Mouse (Mus musculus) ovary, postnatal 36 days (tissue): Measurements from ENCODE around the gene Mmp2.
"Not testable (repeated sequence)": the region's sequence is repeated elsewhere in the genome, so short reads cannot be mapped to it uniquely, and the experiment has no call there.

Experiments used
- DNase-seq: peaks from one replicate; pipeline ENCODE4 v3.0.0; 2022; ENCODE audit warnings: low spot score, mixed read lengths

Gene Mmp2

GRCm38 (mm10) chr8:92839161-92839560 lies 12.1 kb downstream of the Mmp2 start:
- DNase-seq, result no peak

- peak; percentile 44 for DNase-seq
These were observed 12.8 kb downstream of the Mmp2 start for GRCm38 (mm10) chr8:92839876-92840275.

- peak; percentile 55 for DNase-seq
These were observed 19.6 kb downstream of the Mmp2 start for GRCm38 (mm10) chr8:92846684-92847083.

GRCm38 (mm10) chr8:92847299-92847698 lies 20.2 kb downstream of the Mmp2 start:
- peak; percentile 23 for DNase-seq

GRCm38 (mm10) chr8:92849261-92849660 lies 22.2 kb downstream of the Mmp2 start:
- DNase-seq, result no peak

- DNase-seq, result peak; percentile 80
These were observed 23.1 kb downstream of the Mmp2 start for GRCm38 (mm10) chr8:92850239-92850638.

- DNase-seq, result no peak
These were observed 24.3 kb downstream of the Mmp2 start for GRCm38 (mm10) chr8:92851381-92851780.

GRCm38 (mm10) chr8:92853188-92853983 lies 26.3 kb downstream of the Mmp2 start:
- DNase-seq, result no peak

GRCm38 (mm10) chr8:92854673-92855072 lies 27.6 kb downstream of the Mmp2 start:
- DNase-seq, result no peak

- peak; percentile 79 for DNase-seq
These were observed 28.2 kb downstream of the Mmp2 start, which contains the start of gene Lpcat2 for GRCm38 (mm10) chr8:92855171-92855894. Lpcat2 (plus strand) TSS chr8:92855339.

- no peak for DNase-seq
These were observed 29.3 kb downstream of the Mmp2 start for GRCm38 (mm10) chr8:92856273-92856986.

- no peak for DNase-seq
These were observed 31.5 kb downstream of the Mmp2 start for GRCm38 (mm10) chr8:92858475-92859182.

GRCm38 (mm10) chr8:92861977-92862376 lies 34.9 kb downstream of the Mmp2 start:
- no peak for DNase-seq

GRCm38 (mm10) chr8:92870281-92870680 lies 43.2 kb downstream of the Mmp2 start:
- DNase-seq, result no peak

GRCm38 (mm10) chr8:92872063-92872759 lies 45.1 kb downstream of the Mmp2 start:
- no peak for DNase-seq

GRCm38 (mm10) chr8:92875795-92876194 lies 48.7 kb downstream of the Mmp2 start:
- DNase-seq, result no peak

- no peak for DNase-seq
These were observed 54.2 kb downstream of the Mmp2 start for GRCm38 (mm10) chr8:92881247-92881646.

- DNase-seq, result no peak
These were observed 56.7 kb downstream of the Mmp2 start for GRCm38 (mm10) chr8:92883771-92884170.

GRCm38 (mm10) chr8:92892216-92892615 lies 65.1 kb downstream of the Mmp2 start:
- not testable (repeated sequence) for DNase-seq

GRCm38 (mm10) chr8:92893870-92894269 lies 66.8 kb downstream of the Mmp2 start:
- DNase-seq, result no peak

GRCm38 (mm10) chr8:92895053-92895452 lies 68.0 kb downstream of the Mmp2 start:
- DNase-seq, result no peak
